Mouse (Mus musculus): ENCODE results near the gene Clip2.

Clip2 gene

GRCm38 (mm10) chr5:134522524-134522923 is 29.7 kb downstream of the Clip2 start:
- no peak for DNase-seq

- DNase-seq = no peak
Measured at GRCm38 (mm10) chr5:134521806-134522205, 30.4 kb downstream of the Clip2 start.

- DNase-seq = no peak
Measured at GRCm38 (mm10) chr5:134521131-134521530, 31.1 kb downstream of the Clip2 start.

- DNase-seq = no peak
Measured at GRCm38 (mm10) chr5:134520120-134520519, 32.1 kb downstream of the Clip2 start.

GRCm38 (mm10) chr5:134519471-134519870 is 32.8 kb downstream of the Clip2 start:
- no peak for DNase-seq

GRCm38 (mm10) chr5:134512086-134512485 is 40.1 kb downstream of the Clip2 start:
- no peak for DNase-seq

GRCm38 (mm10) chr5:134510266-134510665 is 42.0 kb downstream of the Clip2 start:
- no peak for DNase-seq

- no peak for DNase-seq
Measured at GRCm38 (mm10) chr5:134508965-134509364, 43.3 kb downstream of the Clip2 start.

- no peak for DNase-seq
Measured at GRCm38 (mm10) chr5:134507859-134508399, 44.3 kb downstream of the Clip2 start.

- peak; percentile 74 to 84 for DNase-seq
Measured at GRCm38 (mm10) chr5:134507307-134507706, 44.9 kb downstream of the Clip2 start.

GRCm38 (mm10) chr5:134505810-134506292 is 46.4 kb downstream of the Clip2 start:
- DNase-seq = no peak

GRCm38 (mm10) chr5:134502591-134502990 is 49.6 kb downstream of the Clip2 start:
- peak in 1 of 2 experiments; percentile 37 for DNase-seq

GRCm38 (mm10) chr5:134501453-134501852 is 50.8 kb downstream of the Clip2 start:
- DNase-seq = peak; percentile 37 to 47

GRCm38 (mm10) chr5:134500681-134501080 is 51.6 kb downstream of the Clip2 start:
- peak in 1 of 2 experiments; percentile 17 for DNase-seq

GRCm38 (mm10) chr5:134500062-134500461 is 52.2 kb downstream of the Clip2 start:
- DNase-seq = peak; percentile 74

- peak in 1 of 2 experiments; percentile 26 for DNase-seq
Measured at GRCm38 (mm10) chr5:134497026-134497425, 55.2 kb downstream of the Clip2 start.

- no peak for DNase-seq
Measured at GRCm38 (mm10) chr5:134495796-134496195, 56.4 kb downstream of the Clip2 start.

- DNase-seq = peak; percentile 89 to 96
Measured at GRCm38 (mm10) chr5:134494142-134494541, 58.1 kb downstream of the Clip2 start.

GRCm38 (mm10) chr5:134492956-134493355 is 59.3 kb downstream of the Clip2 start:
- peak in 1 of 2 experiments; percentile 14 for DNase-seq

- DNase-seq = peak; percentile 87 to 90
Measured at GRCm38 (mm10) chr5:134491712-134492417, 60.4 kb downstream of the Clip2 start.

- no peak for DNase-seq
Measured at GRCm38 (mm10) chr5:134491206-134491605, 61.0 kb downstream of the Clip2 start.

- DNase-seq = peak; percentile 30 to 54
Measured at GRCm38 (mm10) chr5:134490465-134490864, 61.8 kb downstream of the Clip2 start.

- peak; percentile 42 to 49 for DNase-seq
Measured at GRCm38 (mm10) chr5:134489583-134489982, 62.7 kb downstream of the Clip2 start.

- peak in 1 of 2 experiments; percentile 15 for DNase-seq
Measured at GRCm38 (mm10) chr5:134488596-134488995, 63.6 kb downstream of the Clip2 start.

Measured in kidney, postnatal 25 days (tissue).